Mouse (Mus musculus): Measurements from ENCODE around the gene St6galnac3. TPM values are rescaled to one million over a fixed set of nuclear protein-coding genes. Genes with fewer than 3 reads are reported as not detected.

Gene St6galnac3
- total and polyA plus RNA-seq, 2 experiments from 2014 or later = 6.9 to 11.9 TPM

GRCm38 (mm10) chr3:153169744-153170143 is 555.2 kb downstream of the St6galnac3 start:
- Histone ChIP-seq H3K9ac (replicated peaks; ENCODE audit: low read length, poor library complexity, severe bottlenecking) (no peak overlapping the region), H3K4me2 (ENCODE audit: low read depth, low read length, poor library complexity, severe bottlenecking) (no peak overlapping the region), H3K36me3 (ENCODE audit: insufficient read depth, low read length) (no peaks in the 10 kb centered on the region), H3K9me3 (ENCODE audit: low read length) (no peaks in the 10 kb centered on the region), H3K4me3 (ENCODE audit: low read depth, low read length) (no peak overlapping the region), H3K27me3 (ENCODE audit: insufficient read depth, low read length) (no peaks in the 10 kb centered on the region), H3K27ac (ENCODE audit: low read depth, low read length) (no peak overlapping the region), H3K4me1 (ENCODE audit: insufficient read depth, low read length) (no peaks in the 10 kb centered on the region)
- WGBS = 72% methylated on average over 11 of the region's 11 CpGs
- no peak for TF ChIP-seq CTCF (IDR thresholded peaks at IDR 0.05)
- no peak for ATAC-seq (ENCODE audit: low FRiP score)
- no peak for DNase-seq (ENCODE audit: low spot score)

GRCm38 (mm10) chr3:153161676-153162075 is 563.3 kb downstream of the St6galnac3 start:
- Histone ChIP-seq H3K4me1 (ENCODE audit: insufficient read depth, low read length) (no peaks in the 10 kb centered on the region), H3K27ac (ENCODE audit: low read depth, low read length) (no peak overlapping the region), H3K9me3 (ENCODE audit: low read length) (no peaks in the 10 kb centered on the region), H3K4me3 (ENCODE audit: low read depth, low read length) (no peak overlapping the region), H3K4me2 (ENCODE audit: low read depth, low read length, poor library complexity, severe bottlenecking) (no peak overlapping the region), H3K36me3 (ENCODE audit: insufficient read depth, low read length) (no peaks in the 10 kb centered on the region), H3K27me3 (ENCODE audit: insufficient read depth, low read length) (no peaks in the 10 kb centered on the region), H3K9ac (replicated peaks; ENCODE audit: low read length, poor library complexity, severe bottlenecking) (no peak overlapping the region)
- DNase-seq (ENCODE audit: low spot score) = no peak
- WGBS = 74% methylated on average over 9 of the region's 9 CpGs
- no peak for TF ChIP-seq CTCF (IDR thresholded peaks at IDR 0.05)
- ATAC-seq (ENCODE audit: low FRiP score) = no peak

GRCm38 (mm10) chr3:153160683-153161082 is 564.3 kb downstream of the St6galnac3 start:
- TF ChIP-seq CTCF (IDR thresholded peaks at IDR 0.05) = no peak
- DNase-seq (ENCODE audit: low spot score) (no peak), ATAC-seq (ENCODE audit: low FRiP score) (no peak)
- Histone ChIP-seq H3K27ac (ENCODE audit: low read depth, low read length) (no peak overlapping the region), H3K9ac (replicated peaks; ENCODE audit: low read length, poor library complexity, severe bottlenecking) (no peak overlapping the region), H3K4me2 (ENCODE audit: low read depth, low read length, poor library complexity, severe bottlenecking) (no peak overlapping the region), H3K36me3 (ENCODE audit: insufficient read depth, low read length) (no peaks in the 10 kb centered on the region), H3K27me3 (ENCODE audit: insufficient read depth, low read length) (no peaks in the 10 kb centered on the region), H3K9me3 (ENCODE audit: low read length) (no peaks in the 10 kb centered on the region), H3K4me3 (ENCODE audit: low read depth, low read length) (no peak overlapping the region), H3K4me1 (ENCODE audit: insufficient read depth, low read length) (no peaks in the 10 kb centered on the region)
- 83% methylated on average over 5 of the region's 5 CpGs for WGBS

- Histone ChIP-seq H3K4me1 (ENCODE audit: insufficient read depth, low read length) (no peaks in the 10 kb centered on the region), H3K36me3 (ENCODE audit: insufficient read depth, low read length) (no peaks in the 10 kb centered on the region), H3K9me3 (ENCODE audit: low read length) (no peaks in the 10 kb centered on the region), H3K4me2 (ENCODE audit: low read depth, low read length, poor library complexity, severe bottlenecking) (no peak overlapping the region), H3K4me3 (ENCODE audit: low read depth, low read length) (no peak overlapping the region), H3K27me3 (ENCODE audit: insufficient read depth, low read length) (no peaks in the 10 kb centered on the region), H3K27ac (ENCODE audit: low read depth, low read length) (no peak overlapping the region), H3K9ac (replicated peaks; ENCODE audit: low read length, poor library complexity, severe bottlenecking) (no peak overlapping the region)
- WGBS = 6% methylated on average over 2 of the region's 2 CpGs
- no peak for DNase-seq (ENCODE audit: low spot score)
- TF ChIP-seq CTCF (IDR thresholded peaks at IDR 0.05) = no peak
- ATAC-seq (ENCODE audit: low FRiP score) = no peak
These were observed 576.1 kb downstream of the St6galnac3 start for GRCm38 (mm10) chr3:153148887-153149286.

Small RNA genes lying within 50 kb of the gene (microRNA-seq; reads per million reads assigned to microRNA genes)
- not detected for gene Gm27405 (ENCODE audit: borderline number of aligned reads)

Other genes with a start within 250 kb of the St6galnac3 start
- 0.44 TPM in 1 of 2 replicates, not detected in the other for gene Asb17, start 119.0 kb upstream of the St6galnac3 start, total RNA-seq (2014; rRNA removed)
- gene Asb17, start 119.0 kb upstream of the St6galnac3 start, polyA plus RNA-seq (2015; fragmentation: Nextera tagmentation; extraction: Ambion mirVana) = 0.07 TPM in 1 of 2 replicates, not detected in the other
- gene Msh4, start 181.0 kb upstream of the St6galnac3 start, total RNA-seq (2014; rRNA removed) = 0.33 TPM in 1 of 2 replicates, not detected in the other
- gene Msh4, start 181.0 kb upstream of the St6galnac3 start, polyA plus RNA-seq (2015; fragmentation: Nextera tagmentation; extraction: Ambion mirVana) = 0.22 and 0.25 TPM in 2 replicates
- 52.7 and 87.1 TPM in 2 replicates for gene Rabggtb, start 187.8 kb upstream of the St6galnac3 start, total RNA-seq (2014; rRNA removed)
- gene Rabggtb, start 187.8 kb upstream of the St6galnac3 start, polyA plus RNA-seq (2015; fragmentation: Nextera tagmentation; extraction: Ambion mirVana) = 60.4 and 63.1 TPM in 2 replicates
- 44.1 and 68.3 TPM in 2 replicates for gene Acadm, start 219.5 kb upstream of the St6galnac3 start, total RNA-seq (2014; rRNA removed)
- gene Acadm, start 219.5 kb upstream of the St6galnac3 start, polyA plus RNA-seq (2015; fragmentation: Nextera tagmentation; extraction: Ambion mirVana) = 58.2 and 60.6 TPM in 2 replicates
- gene Slc44a5, start 248.3 kb upstream of the St6galnac3 start, total RNA-seq (2014; rRNA removed) = 27.3 and 32.6 TPM in 2 replicates
- gene Slc44a5, start 248.3 kb upstream of the St6galnac3 start, polyA plus RNA-seq (2015; fragmentation: Nextera tagmentation; extraction: Ambion mirVana) = 5.4 and 6.3 TPM in 2 replicates

Data from midbrain, postnatal 0 days (tissue).